Mouse (Mus musculus): ENCODE measurements around the gene Rac1. TPM values are rescaled to one million over a fixed set of nuclear protein-coding genes. Genes with fewer than 3 reads are reported as not detected.

Rac1 gene
- polyA plus RNA-seq, 1 experiment: 557 TPM

GRCm38 (mm10) chr5:143547384-143547783 lies 19.5 kb upstream of the Rac1 start:
- no peak overlapping the region for H3K4me3 ChIP-seq (replicated peaks; ENCODE audit: insufficient read depth, low read depth, low read length)
- no peak overlapping the region for H3K27ac ChIP-seq (ENCODE audit: insufficient read depth, low read length)
- WGBS: 5% methylated on average over 11 of the region's 11 CpGs
- peak; percentile 66 to 83 for DNase-seq
- peaks cover 3% of the 10 kb centered on the region for H3K4me1 ChIP-seq (ENCODE audit: control insufficient read depth, insufficient read depth, low read length)
- TF ChIP-seq CTCF (IDR thresholded peaks at IDR 0.05; ENCODE audit: borderline replicate concordance, insufficient read depth, low read depth, low read length): peak; percentile 98
- no peak for TF ChIP-seq POLR2A (IDR thresholded peaks at IDR 0.05; ENCODE audit: borderline replicate concordance, insufficient read depth, low read length)
- no peaks in the 10 kb centered on the region for H3K27me3 ChIP-seq (ENCODE audit: control insufficient read depth, insufficient read depth, low read length)

GRCm38 (mm10) chr5:143539111-143539510 lies 11.3 kb upstream of the Rac1 start:
- DNase-seq: no peak
- 85% methylated on average over 8 of the region's 8 CpGs for WGBS
- Histone ChIP-seq H3K27ac (ENCODE audit: insufficient read depth, low read length) (no peak overlapping the region), H3K27me3 (ENCODE audit: control insufficient read depth, insufficient read depth, low read length) (no peaks in the 10 kb centered on the region), H3K4me1 (ENCODE audit: control insufficient read depth, insufficient read depth, low read length) (no peaks in the 10 kb centered on the region), H3K4me3 (replicated peaks; ENCODE audit: insufficient read depth, low read depth, low read length) (no peak overlapping the region)
- TF ChIP-seq POLR2A (IDR thresholded peaks at IDR 0.05; ENCODE audit: borderline replicate concordance, insufficient read depth, low read length) (no peak), CTCF (IDR thresholded peaks at IDR 0.05; ENCODE audit: borderline replicate concordance, insufficient read depth, low read depth, low read length) (no peak)

GRCm38 (mm10) chr5:143537022-143537421 lies 9.2 kb upstream of the Rac1 start:
- TF ChIP-seq POLR2A (IDR thresholded peaks at IDR 0.05; ENCODE audit: borderline replicate concordance, insufficient read depth, low read length) (no peak), CTCF (IDR thresholded peaks at IDR 0.05; ENCODE audit: borderline replicate concordance, insufficient read depth, low read depth, low read length) (no peak)
- H3K4me1 ChIP-seq (ENCODE audit: control insufficient read depth, insufficient read depth, low read length): no peaks in the 10 kb centered on the region
- no peaks in the 10 kb centered on the region for H3K27me3 ChIP-seq (ENCODE audit: control insufficient read depth, insufficient read depth, low read length)
- H3K4me3 ChIP-seq (replicated peaks; ENCODE audit: insufficient read depth, low read depth, low read length): no peak overlapping the region
- H3K27ac ChIP-seq (ENCODE audit: insufficient read depth, low read length): no peak overlapping the region
- WGBS: 46% methylated on average over 2 of the region's 2 CpGs
- DNase-seq: no peak

GRCm38 (mm10) chr5:143534922-143535321 lies 7.1 kb upstream of the Rac1 start:
- Histone ChIP-seq H3K27ac (ENCODE audit: insufficient read depth, low read length) (no peak overlapping the region), H3K27me3 (ENCODE audit: control insufficient read depth, insufficient read depth, low read length) (no peaks in the 10 kb centered on the region), H3K4me1 (ENCODE audit: control insufficient read depth, insufficient read depth, low read length) (no peaks in the 10 kb centered on the region), H3K4me3 (replicated peaks; ENCODE audit: insufficient read depth, low read depth, low read length) (no peak overlapping the region)
- TF ChIP-seq CTCF (IDR thresholded peaks at IDR 0.05; ENCODE audit: borderline replicate concordance, insufficient read depth, low read depth, low read length) (no peak), POLR2A (IDR thresholded peaks at IDR 0.05; ENCODE audit: borderline replicate concordance, insufficient read depth, low read length) (no peak)
- 92% methylated on average over 4 of the region's 4 CpGs for WGBS
- no peak for DNase-seq

GRCm38 (mm10) chr5:143530715-143531114 lies 2.9 kb upstream of the Rac1 start:
- no peaks in the 10 kb centered on the region for H3K27me3 ChIP-seq (ENCODE audit: control insufficient read depth, insufficient read depth, low read length)
- WGBS: 51% methylated on average over 7 of the region's 7 CpGs
- DNase-seq: no peak
- H3K27ac ChIP-seq (ENCODE audit: insufficient read depth, low read length): no peak overlapping the region
- no peak overlapping the region for H3K4me3 ChIP-seq (replicated peaks; ENCODE audit: insufficient read depth, low read depth, low read length)
- H3K4me1 ChIP-seq (ENCODE audit: control insufficient read depth, insufficient read depth, low read length): peaks cover 2% of the 10 kb centered on the region; the same call in 1 of the 2 replicates
- no peak for TF ChIP-seq CTCF (IDR thresholded peaks at IDR 0.05; ENCODE audit: borderline replicate concordance, insufficient read depth, low read depth, low read length)
- no peak for TF ChIP-seq POLR2A (IDR thresholded peaks at IDR 0.05; ENCODE audit: borderline replicate concordance, insufficient read depth, low read length)

GRCm38 (mm10) chr5:143528308-143528683 lies 460 bp upstream of the Rac1 start:
- Histone ChIP-seq H3K4me3 (replicated peaks; ENCODE audit: insufficient read depth, low read depth, low read length) (peak overlapping the region; percentile 95), H3K27ac (ENCODE audit: insufficient read depth, low read length) (peak overlapping the region; percentile 65), H3K27me3 (ENCODE audit: control insufficient read depth, insufficient read depth, low read length) (no peaks in the 10 kb centered on the region), H3K4me1 (ENCODE audit: control insufficient read depth, insufficient read depth, low read length) (peaks cover 12% of the 10 kb centered on the region)
- TF ChIP-seq POLR2A (IDR thresholded peaks at IDR 0.05; ENCODE audit: borderline replicate concordance, insufficient read depth, low read length): no peak
- 17% methylated on average over 7 of the region's 7 CpGs for WGBS
- DNase-seq: no peak

- Histone ChIP-seq H3K27me3 (ENCODE audit: control insufficient read depth, insufficient read depth, low read length) (no peaks in the 10 kb centered on the region), H3K4me1 (ENCODE audit: control insufficient read depth, insufficient read depth, low read length) (peaks cover 12% of the 10 kb centered on the region), H3K4me3 (replicated peaks; ENCODE audit: insufficient read depth, low read depth, low read length) (peak overlapping the region; percentile 95), H3K27ac (ENCODE audit: insufficient read depth, low read length) (no peak overlapping the region)
- TF ChIP-seq POLR2A (IDR thresholded peaks at IDR 0.05; ENCODE audit: borderline replicate concordance, insufficient read depth, low read length): no peak
- TF ChIP-seq CTCF (IDR thresholded peaks at IDR 0.05; ENCODE audit: borderline replicate concordance, insufficient read depth, low read depth, low read length): no peak
- WGBS: 2% methylated on average over 28 of the region's 28 CpGs
- DNase-seq: no peak
Observed at GRCm38 (mm10) chr5:143526698-143527331, 1.0 kb downstream of the Rac1 start.

- TF ChIP-seq POLR2A (IDR thresholded peaks at IDR 0.05; ENCODE audit: borderline replicate concordance, insufficient read depth, low read length) (no peak), CTCF (IDR thresholded peaks at IDR 0.05; ENCODE audit: borderline replicate concordance, insufficient read depth, low read depth, low read length) (no peak)
- Histone ChIP-seq H3K4me1 (ENCODE audit: control insufficient read depth, insufficient read depth, low read length) (peaks cover 12% of the 10 kb centered on the region), H3K27me3 (ENCODE audit: control insufficient read depth, insufficient read depth, low read length) (no peaks in the 10 kb centered on the region), H3K27ac (ENCODE audit: insufficient read depth, low read length) (no peak overlapping the region), H3K4me3 (replicated peaks; ENCODE audit: insufficient read depth, low read depth, low read length) (peak overlapping the region; percentile 12)
- WGBS: 34% methylated on average over 7 of the region's 7 CpGs
- no peak for DNase-seq
Observed at GRCm38 (mm10) chr5:143525454-143526225, 2.2 kb downstream of the Rac1 start.
